Mouse (Mus musculus) forebrain, embryonic 14.5 days (tissue): ENCODE results near the gene Pou2f3. TPM values are rescaled to one million over a fixed set of nuclear protein-coding genes. Genes with fewer than 3 reads are reported as not detected.

ENCODE experiments used
- ATAC-seq: fragments of 200-750 bp; cut with Nextera tagmentation; 2 replicates; pipeline ENCODE4 v1.8.0; 2017; ENCODE audit warnings: mild to moderate bottlenecking, moderate library complexity
- DNase-seq: peaks from one replicate; pipeline ENCODE4 v3.0.0-alpha.2; 2015; ENCODE audit warnings: low spot score
- H3K27ac ChIP-seq: fragments of 300-500 bp; sonication (generic); 2 replicates; pipeline ENCODE4 v1.5.1; 2014; ENCODE audit warnings: low read depth, mild to moderate bottlenecking, control low read depth, low read length, moderate library complexity
- H3K27me3 ChIP-seq: fragments of 300-500 bp; sonication (generic); replicated peaks from 2 replicates; pipeline ENCODE4 v1.6.1; 2014; ENCODE audit warnings: low read length, control low read depth, mixed read lengths; ENCODE audit not compliant: control insufficient read depth, insufficient read depth
- H3K36me3 ChIP-seq: fragments of 300-500 bp; sonication (generic); 2 replicates; pipeline ENCODE4 v1.6.1; 2014; ENCODE audit warnings: low read length, control low read depth; ENCODE audit not compliant: control insufficient read depth, insufficient read depth
- H3K4me1 ChIP-seq: fragments of 300-500 bp; sonication (generic); 2 replicates; pipeline ENCODE4 v1.6.1; 2014; ENCODE audit warnings: antibody characterized with exemption, low read length, control low read depth; ENCODE audit not compliant: control insufficient read depth, insufficient read depth
- H3K4me2 ChIP-seq: fragments of 300-500 bp; sonication (generic); 2 replicates; pipeline ENCODE4 v1.6.1; 2014; ENCODE audit warnings: mild to moderate bottlenecking, control low read depth, low read length
- H3K4me3 ChIP-seq: fragments of 300-500 bp; sonication (generic); 2 replicates; pipeline ENCODE4 v1.5.1; 2014; ENCODE audit warnings: low read depth, low read length, control low read depth
- H3K9ac ChIP-seq: fragments of 300-500 bp; sonication (generic); 2 replicates; pipeline ENCODE4 v1.6.1; 2014; ENCODE audit warnings: mild to moderate bottlenecking, low read length, control low read depth, moderate library complexity
- H3K9me3 ChIP-seq: fragments of 300-500 bp; sonication (generic); replicated peaks from 2 replicates; pipeline ENCODE4 v1.6.1; 2016; ENCODE audit warnings: low read length, control low read depth, mixed read lengths; ENCODE audit not compliant: control insufficient read depth
- WGBS: fragments of 180-500 bp; shearing (Covaris S2); extraction: QIAGEN DNeasy Blood & Tissue Kit; methylation state at CpG from one replicate; pipeline ENCODE4 v1.1.7; 2014; 5-methylcytosine and 5-hydroxymethylcytosine counted together
- polyA plus RNA-seq: library from polyadenylated mRNA; unstranded; fragments of >200 nt; fragmentation: Nextera tagmentation; extraction: Ambion mirVana; gene quantifications from 2 replicates; pipeline ENCODE4 v1.2.1, GENCODE M21; 2014

Pou2f3 gene
- polyA plus RNA-seq, 1 experiment from 2014 or later: not detected

DNA sequence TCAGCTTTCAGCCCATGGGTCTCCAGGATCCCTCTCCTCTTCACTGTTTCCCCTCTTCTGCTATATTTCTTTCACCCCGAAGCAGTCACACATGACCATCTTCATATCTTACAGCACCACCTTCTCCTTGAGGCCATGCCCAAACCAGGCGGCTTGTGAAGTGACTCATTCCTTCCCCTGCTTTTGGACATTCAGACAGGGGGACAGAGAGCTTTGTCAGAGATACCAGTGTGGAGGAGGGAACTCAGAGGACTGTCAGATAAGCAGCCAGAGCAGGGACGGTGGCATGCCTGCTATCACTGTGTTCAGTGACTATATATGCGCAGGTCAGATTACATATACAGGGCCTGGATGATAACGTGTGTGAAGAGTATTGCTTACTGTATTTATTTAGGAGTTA lies 24.3 kb upstream of the Pou2f3 start:
- H3K27me3 ChIP-seq: peaks cover 9% of the 10 kb centered on the region
- no peak for ATAC-seq
- WGBS: 91% methylated on average over 5 of the region's 5 CpGs

GRCm38 (mm10) chr9:43233515-43233914 lies 23.3 kb upstream of the Pou2f3 start:
- H3K4me3 ChIP-seq: no peak overlapping the region
- ATAC-seq (no peak), DNase-seq (no peak)
- no peaks in the 10 kb centered on the region for H3K9me3 ChIP-seq
- no peak overlapping the region for H3K4me2 ChIP-seq
- 100% methylated on average over 1 of the region's 1 CpGs for WGBS
- no peaks in the 10 kb centered on the region for H3K36me3 ChIP-seq
- no peak overlapping the region for H3K27ac ChIP-seq
- H3K4me1 ChIP-seq: no peaks in the 10 kb centered on the region
- no peaks in the 10 kb centered on the region for H3K27me3 ChIP-seq
- H3K9ac ChIP-seq: no peak overlapping the region

More for the DNA sequence above, 24.3 kb upstream of the Pou2f3 start:
- Histone ChIP-seq H3K4me1 (no peaks in the 10 kb centered on the region), H3K9me3 (no peaks in the 10 kb centered on the region), H3K4me3 (no peak overlapping the region), H3K27ac (no peak overlapping the region), H3K4me2 (no peak overlapping the region), H3K9ac (no peak overlapping the region), H3K36me3 (no peaks in the 10 kb centered on the region)
- DNase-seq: no peak

DNA sequence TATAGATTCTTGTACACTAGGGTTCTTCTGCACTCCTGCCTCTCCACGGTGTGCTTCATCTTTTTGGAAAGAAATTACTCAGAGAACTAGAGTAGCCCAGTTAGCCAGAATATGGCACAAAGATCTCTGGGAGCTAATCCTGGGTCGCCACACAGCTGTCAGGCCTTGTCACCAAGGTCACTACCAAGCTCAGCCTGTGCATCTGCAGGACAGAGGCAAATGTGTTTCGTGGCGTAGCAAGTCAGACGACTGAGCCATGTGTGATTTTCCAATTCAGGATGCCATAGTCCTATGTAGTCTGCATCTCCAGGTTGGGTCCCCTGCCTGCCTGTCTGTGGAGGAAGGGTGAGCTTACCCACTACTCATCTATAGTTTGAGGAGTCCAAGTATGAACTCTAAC lies 22.9 kb upstream of the Pou2f3 start:
- 79% methylated on average over 5 of the region's 5 CpGs for WGBS
- no peak overlapping the region for H3K4me3 ChIP-seq
- no peak for ATAC-seq

DNA sequence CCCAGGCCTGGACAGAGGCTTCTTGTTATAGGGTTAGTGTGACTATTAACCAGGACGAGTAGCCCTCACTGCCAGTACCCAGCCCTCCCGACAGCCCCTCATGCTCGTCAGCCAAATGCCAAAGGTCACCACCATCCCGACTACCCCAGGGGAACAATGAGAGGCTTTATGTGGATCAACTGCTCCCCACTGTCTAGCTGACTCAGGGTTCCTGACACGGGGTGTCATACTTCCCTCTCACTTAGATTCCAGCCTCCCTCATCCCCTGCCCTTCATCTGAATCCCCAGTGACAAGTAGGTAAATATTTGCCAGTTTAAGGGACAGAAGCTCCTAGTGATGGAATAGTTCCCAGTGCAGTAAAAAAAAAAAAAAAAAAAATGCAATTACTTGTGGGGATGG lies 22.1 kb upstream of the Pou2f3 start:
- no peak overlapping the region for H3K27ac ChIP-seq
- no peak for ATAC-seq
- H3K4me1 ChIP-seq: no peaks in the 10 kb centered on the region
- no peak overlapping the region for H3K4me3 ChIP-seq
- H3K4me2 ChIP-seq: no peak overlapping the region
- 10% methylated on average over 5 of the region's 5 CpGs for WGBS
- no peak for DNase-seq
- H3K9me3 ChIP-seq: no peaks in the 10 kb centered on the region
- no peak overlapping the region for H3K9ac ChIP-seq
- H3K27me3 ChIP-seq: no peaks in the 10 kb centered on the region
- no peaks in the 10 kb centered on the region for H3K36me3 ChIP-seq

More for the DNA sequence above, 22.9 kb upstream of the Pou2f3 start:
- no peaks in the 10 kb centered on the region for H3K9me3 ChIP-seq
- no peaks in the 10 kb centered on the region for H3K36me3 ChIP-seq
- H3K27ac ChIP-seq: no peak overlapping the region
- no peak for DNase-seq
- no peak overlapping the region for H3K9ac ChIP-seq
- H3K27me3 ChIP-seq: no peaks in the 10 kb centered on the region
- no peaks in the 10 kb centered on the region for H3K4me1 ChIP-seq
- H3K4me2 ChIP-seq: no peak overlapping the region

- Histone ChIP-seq H3K4me3 (no peak overlapping the region), H3K4me1 (no peaks in the 10 kb centered on the region), H3K36me3 (no peaks in the 10 kb centered on the region), H3K27ac (no peak overlapping the region), H3K4me2 (no peak overlapping the region), H3K27me3 (no peaks in the 10 kb centered on the region), H3K9ac (no peak overlapping the region), H3K9me3 (no peaks in the 10 kb centered on the region)
- DNase-seq (no peak), ATAC-seq (no peak)
- WGBS: 82% methylated on average over 4 of the region's 4 CpGs
Measured at GRCm38 (mm10) chr9:43231805-43232204, 21.6 kb upstream of the Pou2f3 start.

- H3K9me3 ChIP-seq: no peaks in the 10 kb centered on the region
- DNase-seq (no peak), ATAC-seq (no peak)
- no peaks in the 10 kb centered on the region for H3K36me3 ChIP-seq
- H3K27ac ChIP-seq: no peak overlapping the region
- H3K4me2 ChIP-seq: no peak overlapping the region
- H3K9ac ChIP-seq: no peak overlapping the region
- H3K4me1 ChIP-seq: no peaks in the 10 kb centered on the region
- WGBS: 69% methylated on average over 4 of the region's 4 CpGs
- H3K4me3 ChIP-seq: no peak overlapping the region
- H3K27me3 ChIP-seq: no peaks in the 10 kb centered on the region
Measured at GRCm38 (mm10) chr9:43230886-43231285, 20.7 kb upstream of the Pou2f3 start.

- no peaks in the 10 kb centered on the region for H3K36me3 ChIP-seq
- H3K4me2 ChIP-seq: no peak overlapping the region
- H3K27me3 ChIP-seq: no peaks in the 10 kb centered on the region
- no peak overlapping the region for H3K4me3 ChIP-seq
- no peaks in the 10 kb centered on the region for H3K4me1 ChIP-seq
- no peak overlapping the region for H3K9ac ChIP-seq
- DNase-seq (no peak), ATAC-seq (no peak)
- WGBS: 91% methylated on average over 7 of the region's 7 CpGs
- H3K9me3 ChIP-seq: no peaks in the 10 kb centered on the region
- no peak overlapping the region for H3K27ac ChIP-seq
Measured at GRCm38 (mm10) chr9:43229962-43230361, 19.8 kb upstream of the Pou2f3 start.

DNA sequence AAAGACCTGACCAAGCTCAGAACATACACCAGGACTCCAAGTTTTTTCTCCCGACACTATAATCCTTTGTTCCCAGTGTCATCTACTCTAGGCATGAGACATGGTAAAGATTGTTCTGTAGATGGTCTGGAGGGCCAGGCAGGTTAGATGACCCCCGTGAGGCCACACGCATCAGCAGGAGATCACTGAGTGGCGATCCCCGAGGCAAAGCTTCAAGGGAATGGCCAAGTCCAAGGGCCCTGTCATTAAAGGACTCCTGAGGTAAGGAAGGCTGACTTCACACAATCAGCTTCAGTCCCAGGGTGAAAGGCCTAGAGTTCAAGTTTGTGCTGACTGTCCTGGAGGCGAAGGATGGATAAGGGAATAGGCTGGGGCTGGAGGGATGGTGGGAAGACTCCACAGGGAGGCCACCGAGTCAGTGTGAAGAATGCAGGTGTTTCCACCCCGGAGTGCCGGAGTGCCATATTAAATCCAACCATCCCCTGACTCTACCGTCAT lies 19.3 kb upstream of the Pou2f3 start:
- H3K36me3 ChIP-seq: no peaks in the 10 kb centered on the region
- WGBS: 95% methylated on average over 10 of the region's 10 CpGs
- H3K9me3 ChIP-seq: no peaks in the 10 kb centered on the region
- H3K27me3 ChIP-seq: no peaks in the 10 kb centered on the region
- no peak overlapping the region for H3K4me2 ChIP-seq
- no peak overlapping the region for H3K27ac ChIP-seq
- DNase-seq (no peak), ATAC-seq (no peak)
- no peaks in the 10 kb centered on the region for H3K4me1 ChIP-seq
- H3K4me3 ChIP-seq: no peak overlapping the region
- no peak overlapping the region for H3K9ac ChIP-seq

GRCm38 (mm10) chr9:43228745-43229144 lies 18.6 kb upstream of the Pou2f3 start:
- Histone ChIP-seq H3K4me1 (no peaks in the 10 kb centered on the region), H3K27me3 (no peaks in the 10 kb centered on the region), H3K9me3 (no peaks in the 10 kb centered on the region), H3K36me3 (no peaks in the 10 kb centered on the region), H3K9ac (no peak overlapping the region), H3K27ac (no peak overlapping the region), H3K4me2 (no peak overlapping the region), H3K4me3 (no peak overlapping the region)
- 88% methylated on average over 2 of the region's 2 CpGs for WGBS
- DNase-seq (no peak), ATAC-seq (no peak)
